Mouse (Mus musculus) spleen, adult 2 months (tissue): ENCODE results near the gene Gpatch2. TPM values are rescaled to one million over a fixed set of nuclear protein-coding genes. Genes with fewer than 3 reads are reported as not detected.
A peak's percentile ranks its signal among the peaks of the same experiment; 100 is the strongest.

Experiments
- DNase-seq, 2 experiments: peaks; one replicate each; pipeline versions ENCODE4 v3.0.0 to v3.0.0-alpha.2; 2012 to 2021; ENCODE audit warnings: low spot score in 2 of 2, low read depth in 1 of 2
- H3K27ac ChIP-seq: fragments of 200-500 bp; 2 replicates; pipeline ENCODE4 v1.5.1; 2012; ENCODE audit warnings: low read length, inconsistent platforms; ENCODE audit not compliant: insufficient read depth
- H3K27me3 ChIP-seq: fragments of 200-500 bp; 2 replicates; pipeline ENCODE4 v1.6.1; 2012; ENCODE audit warnings: mild to moderate bottlenecking, moderate library complexity, low read length, inconsistent platforms; ENCODE audit not compliant: control insufficient read depth, insufficient read depth
- H3K36me3 ChIP-seq: fragments of 200-500 bp; 2 replicates; pipeline ENCODE4 v1.6.1; 2012; ENCODE audit warnings: mild to moderate bottlenecking, low read length, inconsistent platforms; ENCODE audit not compliant: control insufficient read depth, insufficient read depth
- H3K4me1 ChIP-seq: fragments of 200-500 bp; 2 replicates; pipeline ENCODE4 v1.6.1; 2011; ENCODE audit warnings: inconsistent platforms; ENCODE audit not compliant: control insufficient read depth, insufficient read depth, insufficient read length
- H3K4me3 ChIP-seq: fragments of 200-500 bp; 2 replicates; pipeline ENCODE4 v1.5.1; 2011; ENCODE audit warnings: mild to moderate bottlenecking, inconsistent platforms; ENCODE audit not compliant: insufficient read depth, insufficient read length; ENCODE audit errors: extremely low read depth
- CTCF ChIP-seq: fragments of 200-500 bp; IDR thresholded peaks from 2 replicates; pipeline ENCODE4 v1.5.1; 2011; ENCODE audit warnings: mild to moderate bottlenecking, inconsistent platforms; ENCODE audit not compliant: insufficient read depth, insufficient read length, insufficient replicate concordance; ENCODE audit errors: extremely low read depth
- POLR2A ChIP-seq: fragments of 200-500 bp; IDR thresholded peaks from 2 replicates; pipeline ENCODE4 v1.6.1; 2011; ENCODE audit warnings: low read depth, low read length, inconsistent platforms
- WGBS: fragments of 180-500 bp; shearing (Covaris S2); methylation state at CpG from one replicate; pipeline ENCODE4 v1.1.7; 2018; 5-methylcytosine and 5-hydroxymethylcytosine counted together
- polyA plus RNA-seq: library from polyadenylated mRNA; depleted of rRNA; stranded (reverse); fragments of >200 nt; gene quantifications from 2 replicates; pipeline ENCODE4 v1.2.3, GENCODE M21; 2012

The Gpatch2 gene
- polyA plus RNA-seq, 1 experiment = 5.4 TPM

DNA sequence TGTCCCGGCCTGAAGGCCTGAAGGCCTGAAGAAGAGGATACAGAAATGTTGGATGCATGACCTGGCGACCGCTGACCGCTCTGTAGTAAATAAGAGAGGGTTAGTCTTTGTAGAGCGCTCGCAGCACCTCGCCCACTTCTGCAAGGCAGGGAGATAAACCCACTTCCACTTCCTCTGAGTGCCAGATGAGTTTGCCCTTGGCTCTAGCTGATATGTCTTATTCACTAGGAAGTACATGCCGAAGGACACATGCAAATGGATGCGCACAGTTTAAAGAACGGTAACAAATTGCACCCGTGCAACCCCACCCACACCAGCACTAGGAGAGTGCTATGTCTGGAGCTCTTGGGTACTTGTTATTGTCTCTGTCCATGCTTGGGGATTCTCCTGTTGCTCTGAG lies 131.6 kb downstream of the Gpatch2 start:
- DNase-seq = no peak
- 0 out of 2 replicates have a peak, but pooled peaks cover 1% of the 10 kb centered on the region for H3K36me3 ChIP-seq
- peaks cover 17% of the 10 kb centered on the region; the same call in 1 of the 2 replicates for H3K4me1 ChIP-seq
- TF ChIP-seq CTCF (no peak), POLR2A (no peak)
- H3K27ac ChIP-seq = peak overlapping the region; percentile 39
- no peak overlapping the region for H3K4me3 ChIP-seq
- H3K27me3 ChIP-seq = no peaks in the 10 kb centered on the region
- WGBS = 48% methylated on average over 11 of the region's 11 CpGs

- TF ChIP-seq POLR2A (no peak), CTCF (no peak)
- Histone ChIP-seq H3K4me3 (no peak overlapping the region), H3K36me3 (0 out of 2 replicates have a peak, but pooled peaks cover 1% of the 10 kb centered on the region), H3K4me1 (peaks cover 17% of the 10 kb centered on the region; the same call in 1 of the 2 replicates), H3K27me3 (no peaks in the 10 kb centered on the region), H3K27ac (peak overlapping the region; percentile 39; the same call in 1 of the 2 replicates)
- 77% methylated on average over 6 of the region's 6 CpGs for WGBS
- no peak for DNase-seq
Measured at GRCm38 (mm10) chr1:187347606-187348005, 132.3 kb downstream of the Gpatch2 start.

DNA sequence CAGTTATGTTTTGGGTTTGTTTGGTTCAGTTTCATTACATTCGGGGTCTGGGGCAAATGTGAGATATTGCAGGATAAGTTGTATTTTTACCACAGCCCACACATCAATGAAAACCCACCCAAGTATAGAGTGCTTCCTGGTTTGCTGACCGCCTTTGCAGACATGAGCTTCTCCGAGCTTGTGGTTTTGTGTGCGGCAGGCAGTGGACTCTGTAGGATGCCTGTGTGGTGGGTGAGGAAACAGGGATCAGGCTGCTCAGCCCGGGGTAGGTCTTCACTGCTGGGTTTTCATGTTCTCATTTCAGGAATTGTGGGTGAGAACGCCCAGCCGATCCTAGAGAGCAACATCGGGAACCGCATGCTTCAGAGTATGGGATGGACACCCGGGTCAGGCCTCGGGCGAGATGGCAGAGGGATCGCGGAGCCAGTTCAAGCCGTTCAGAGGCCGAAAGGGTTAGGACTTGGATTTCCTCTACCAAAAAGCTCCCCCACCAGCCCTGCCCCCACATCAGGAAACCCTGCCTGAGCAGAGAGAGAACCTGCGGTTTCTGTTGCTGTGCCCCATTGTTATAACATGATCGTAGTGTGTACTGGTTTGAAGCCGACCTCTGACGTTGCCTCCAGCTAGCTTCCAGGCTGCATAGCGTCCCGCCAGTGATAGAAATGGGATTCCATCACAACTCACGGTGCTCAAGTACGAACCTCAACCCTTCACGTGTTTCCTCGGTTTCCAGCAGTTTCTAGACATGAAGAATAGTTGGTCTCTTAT lies 132.9 kb downstream of the Gpatch2 start:
- H3K4me1 ChIP-seq = peaks cover 17% of the 10 kb centered on the region; the same call in 1 of the 2 replicates
- peak in 1 of 2 experiments; percentile 45 for DNase-seq
- WGBS = 52% methylated on average over 26 of the region's 26 CpGs
- H3K36me3 ChIP-seq = 0 out of 2 replicates have a peak, but pooled peaks cover 1% of the 10 kb centered on the region
- no peak for TF ChIP-seq CTCF
- no peak for TF ChIP-seq POLR2A
- peak overlapping the region; percentile 48 for H3K4me3 ChIP-seq
- H3K27me3 ChIP-seq = no peaks in the 10 kb centered on the region
- peak overlapping the region; percentile 70 for H3K27ac ChIP-seq

GRCm38 (mm10) chr1:187348859-187349258 lies 133.6 kb downstream of the Gpatch2 start:
- Histone ChIP-seq H3K36me3 (0 out of 2 replicates have a peak, but pooled peaks cover under 1% of the 10 kb centered on the region), H3K4me1 (peaks cover 17% of the 10 kb centered on the region; the same call in 1 of the 2 replicates), H3K27me3 (no peaks in the 10 kb centered on the region), H3K4me3 (peak overlapping the region; percentile 48; the same call in 1 of the 2 replicates), H3K27ac (0 out of 2 replicates have a peak overlapping the region, but pooled peaks have one; percentile 49)
- TF ChIP-seq POLR2A (no peak), CTCF (no peak)
- 82% methylated on average over 14 of the region's 14 CpGs for WGBS
- DNase-seq = no peak

- no peak for DNase-seq
- Histone ChIP-seq H3K27me3 (no peaks in the 10 kb centered on the region), H3K4me3 (no peak overlapping the region), H3K4me1 (no peaks in the 10 kb centered on the region), H3K27ac (no peak overlapping the region), H3K36me3 (no peaks in the 10 kb centered on the region)
- no peak for TF ChIP-seq CTCF
- no peak for TF ChIP-seq POLR2A
- WGBS = 93% methylated on average over 15 of the region's 15 CpGs
Measured at GRCm38 (mm10) chr1:187356169-187356568, 140.9 kb downstream of the Gpatch2 start.

DNA sequence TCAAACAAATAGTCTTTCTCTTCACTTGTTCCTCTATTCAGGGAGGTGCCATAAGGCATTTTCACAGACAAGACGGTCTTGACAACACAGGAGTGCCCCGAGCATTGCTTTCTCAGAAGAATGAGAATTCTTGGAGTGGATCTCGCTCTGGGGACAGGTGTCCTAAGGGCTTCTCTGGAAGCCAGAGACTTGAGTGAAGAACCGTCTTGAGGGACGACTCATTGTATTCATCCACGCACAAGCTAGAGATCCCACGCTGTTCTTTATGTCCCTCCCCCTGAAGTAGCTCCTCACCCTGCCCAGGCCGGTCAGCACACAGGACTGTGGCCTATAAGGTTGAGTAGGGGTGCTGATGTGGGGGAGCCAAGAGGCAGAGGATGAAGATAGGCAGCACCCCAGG lies 141.6 kb downstream of the Gpatch2 start:
- no peaks in the 10 kb centered on the region for H3K27me3 ChIP-seq
- H3K4me1 ChIP-seq = no peaks in the 10 kb centered on the region
- TF ChIP-seq POLR2A (no peak), CTCF (no peak)
- no peak overlapping the region for H3K4me3 ChIP-seq
- no peaks in the 10 kb centered on the region for H3K36me3 ChIP-seq
- 94% methylated on average over 8 of the region's 8 CpGs for WGBS
- H3K27ac ChIP-seq = no peak overlapping the region
- DNase-seq = no peak

- Histone ChIP-seq H3K4me3 (no peak overlapping the region), H3K36me3 (no peaks in the 10 kb centered on the region), H3K4me1 (no peaks in the 10 kb centered on the region), H3K27ac (no peak overlapping the region), H3K27me3 (no peaks in the 10 kb centered on the region)
- 60% methylated on average over 3 of the region's 3 CpGs for WGBS
- no peak for DNase-seq
- no peak for TF ChIP-seq POLR2A
- TF ChIP-seq CTCF = no peak
Measured at GRCm38 (mm10) chr1:187360240-187360639, 144.9 kb downstream of the Gpatch2 start.
